Mouse (Mus musculus): ENCODE data around the gene Tmc3.

Tmc3 gene

DNA sequence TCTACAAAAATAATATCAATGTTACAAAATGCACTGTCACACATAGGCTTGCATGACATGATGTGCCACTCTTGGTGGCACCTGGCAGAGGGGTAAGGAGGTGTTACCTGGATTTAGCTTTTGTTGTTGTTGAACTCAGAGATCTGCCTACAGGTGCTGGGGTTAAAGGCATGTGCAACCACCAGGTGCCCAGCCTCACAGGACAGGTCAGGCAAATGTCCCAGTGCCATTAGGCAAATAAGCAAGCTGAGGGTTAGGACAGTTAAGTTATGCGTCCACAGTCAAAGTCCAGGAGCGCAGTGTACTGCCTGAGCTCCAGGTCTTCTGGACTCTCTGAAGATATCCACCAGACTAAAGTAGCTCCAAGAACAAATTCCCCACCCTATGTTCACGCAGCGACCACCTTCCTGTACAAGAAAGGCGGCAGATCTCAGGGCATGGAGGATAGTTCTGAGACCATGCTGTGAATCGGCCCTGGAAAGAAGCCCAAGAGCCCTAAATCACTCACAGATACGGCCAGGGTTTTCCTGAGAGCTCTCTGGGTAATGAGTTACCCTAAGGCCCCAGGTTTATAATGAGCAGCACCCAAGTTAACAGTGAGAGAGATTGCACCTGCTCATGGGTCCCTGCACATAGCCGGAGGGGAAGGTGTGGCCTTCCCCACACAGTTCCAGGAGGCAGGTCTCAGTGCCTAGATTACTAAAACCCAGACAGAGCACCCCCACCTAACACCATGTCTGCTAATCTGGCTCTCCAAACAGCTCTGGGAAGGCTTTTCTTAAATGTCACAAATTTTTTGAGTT is 53.3 kb downstream of the Tmc3 start:
- in situ Hi-C loops (cut with MboI, MseI) = loop anchor here (10.0 kb wide), 1 partner anchor 1393 kb away; no protein-coding TSS in a partner anchor

DNA sequence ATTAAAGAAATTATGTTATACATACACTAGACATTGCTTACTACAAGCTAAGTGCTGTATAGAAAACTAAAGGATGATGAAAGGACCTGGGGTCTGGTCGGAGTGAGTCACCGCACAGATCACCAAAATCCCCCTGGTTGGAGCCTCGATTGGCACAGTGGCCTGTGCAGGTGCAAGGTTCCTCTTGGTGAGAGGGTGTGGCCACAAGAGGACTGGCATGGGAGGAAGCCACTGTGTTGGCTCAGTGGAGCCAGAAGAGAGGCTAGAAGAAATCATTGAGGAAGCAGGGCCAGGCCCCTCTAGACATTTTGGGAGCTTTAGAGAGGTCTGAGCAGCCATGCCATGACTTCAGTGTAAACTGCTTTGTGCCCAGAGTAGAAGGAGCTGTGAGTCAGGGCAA is 54.4 kb downstream of the Tmc3 start:
- in situ Hi-C loops (cut with MboI, MseI) = loop anchor here (10.0 kb wide), 1 partner anchor 1394 kb away; no protein-coding TSS in a partner anchor

DNA sequence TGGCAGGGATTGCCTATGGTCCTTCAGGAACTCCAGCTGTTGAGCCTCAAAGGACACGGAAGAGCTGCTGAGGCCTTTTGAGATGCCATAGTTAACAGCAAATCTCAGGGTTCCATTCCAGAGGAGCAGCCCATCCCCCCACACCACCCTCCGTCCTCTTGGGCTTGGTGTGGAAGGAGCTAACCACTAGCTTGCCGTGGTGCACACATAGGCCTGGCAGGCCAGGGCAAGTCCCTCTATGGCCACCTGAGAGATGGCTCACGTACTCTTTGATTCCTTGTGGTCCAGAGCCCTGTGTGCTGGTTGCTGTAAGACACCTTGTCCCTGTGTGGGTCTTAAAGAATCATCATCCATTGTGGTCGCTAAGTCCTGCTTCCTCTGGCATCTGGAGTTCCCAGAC is 55.9 kb downstream of the Tmc3 start:
- in situ Hi-C loops (cut with MboI, MseI) = no loop called here

DNA sequence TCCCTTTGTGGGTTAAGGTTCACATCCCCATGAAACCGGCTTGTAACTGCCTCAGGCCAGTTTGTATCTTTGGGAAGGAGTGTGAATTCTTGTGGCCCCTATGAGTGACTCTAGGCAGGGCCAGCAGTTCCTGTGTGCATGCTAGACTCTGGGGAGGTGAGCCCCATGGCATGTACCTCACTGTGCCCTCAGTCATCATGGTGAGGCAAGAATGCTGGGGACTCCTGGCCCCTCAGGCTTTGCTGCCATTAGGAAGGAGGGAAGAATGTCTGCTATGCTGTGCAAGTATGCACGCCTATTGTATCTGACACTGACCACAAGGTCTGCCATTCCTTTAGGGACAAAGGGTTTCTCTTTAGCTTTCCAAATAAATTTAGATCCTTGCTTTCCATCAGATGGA is 56.4 kb downstream of the Tmc3 start:
- in situ Hi-C loops (cut with MboI, MseI) = no loop called here

DNA sequence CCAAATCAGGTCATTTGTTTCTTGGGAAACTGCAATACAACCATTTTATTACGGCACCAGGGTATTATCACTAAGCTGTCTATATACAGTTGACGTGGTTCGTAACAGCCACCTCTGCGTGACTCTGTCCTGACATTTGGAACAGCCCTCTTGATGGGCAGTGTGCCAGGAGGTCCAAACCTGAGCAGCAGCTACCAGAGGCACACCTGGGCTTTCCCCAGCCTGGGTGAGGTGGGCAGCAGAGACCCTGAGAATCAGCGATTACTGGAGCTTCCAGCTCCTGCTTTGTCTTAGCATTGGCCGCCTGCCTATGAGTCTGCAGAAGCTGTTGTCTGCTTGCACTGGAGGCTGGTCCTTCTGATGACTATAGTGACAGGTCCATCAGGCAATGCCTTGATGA is 58.9 kb downstream of the Tmc3 start:
- in situ Hi-C loops (cut with MboI, MseI) = no loop called here

DNA sequence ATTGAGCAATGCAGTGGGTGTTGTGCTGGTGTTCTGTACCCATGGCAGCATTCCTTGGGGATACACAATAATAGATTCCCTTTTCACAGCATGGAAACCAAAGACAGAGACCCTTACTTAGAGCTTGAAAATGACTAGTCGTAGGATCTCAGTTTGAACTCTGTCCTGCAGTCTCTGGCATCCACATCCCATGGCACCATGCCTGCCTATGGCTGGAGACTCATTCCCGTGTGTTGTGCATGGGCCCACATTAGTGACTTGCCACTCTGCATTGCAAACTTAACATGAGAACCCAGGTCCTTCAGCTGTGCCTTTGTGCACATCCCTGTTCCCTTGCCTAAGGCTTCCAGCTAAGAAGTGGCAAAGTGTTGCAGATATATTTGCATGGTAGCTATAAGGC is 60.0 kb downstream of the Tmc3 start:
- in situ Hi-C loops (cut with MboI, MseI) = no loop called here

DNA sequence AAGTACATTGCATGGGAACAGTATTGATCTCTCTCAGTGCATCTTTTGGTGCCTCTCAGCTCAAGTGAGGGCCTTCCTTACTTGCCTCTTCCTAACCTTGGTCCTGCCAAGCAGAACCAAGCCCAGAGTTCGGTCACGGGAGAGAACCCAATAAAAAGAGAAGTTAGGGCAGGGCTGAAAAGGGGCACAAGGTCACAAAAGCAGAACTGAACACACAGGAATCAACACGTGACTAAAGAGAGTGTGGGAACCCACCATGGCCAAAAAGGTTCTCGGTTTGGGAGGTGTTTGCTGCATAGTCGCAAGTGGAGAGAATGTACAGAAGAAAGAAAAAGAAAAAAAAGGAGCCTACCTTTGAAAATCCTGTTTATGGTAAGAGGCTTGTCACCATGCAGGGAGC is 60.7 kb downstream of the Tmc3 start:
- in situ Hi-C loops (cut with MboI, MseI) = no loop called here

DNA sequence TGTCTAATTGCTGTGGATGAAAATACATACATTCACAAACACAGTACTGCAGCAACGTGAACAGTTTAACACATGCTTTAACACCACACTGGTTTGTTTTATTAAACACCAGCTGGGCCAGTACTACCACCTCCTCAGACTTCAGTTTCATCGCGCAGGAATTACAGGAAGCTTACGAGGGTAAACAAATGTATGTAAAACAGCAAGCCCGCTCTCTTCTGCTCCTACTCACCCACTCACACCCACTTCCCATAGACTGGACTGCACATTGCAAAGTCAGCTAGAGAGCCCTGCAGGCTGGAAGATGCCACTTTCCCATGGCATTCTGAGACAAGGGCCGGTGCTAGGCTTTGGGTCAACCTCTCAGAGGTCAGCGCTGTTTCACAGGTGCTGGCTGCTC is 64.1 kb downstream of the Tmc3 start:
- in situ Hi-C loops (cut with MboI, MseI) = no loop called here

DNA sequence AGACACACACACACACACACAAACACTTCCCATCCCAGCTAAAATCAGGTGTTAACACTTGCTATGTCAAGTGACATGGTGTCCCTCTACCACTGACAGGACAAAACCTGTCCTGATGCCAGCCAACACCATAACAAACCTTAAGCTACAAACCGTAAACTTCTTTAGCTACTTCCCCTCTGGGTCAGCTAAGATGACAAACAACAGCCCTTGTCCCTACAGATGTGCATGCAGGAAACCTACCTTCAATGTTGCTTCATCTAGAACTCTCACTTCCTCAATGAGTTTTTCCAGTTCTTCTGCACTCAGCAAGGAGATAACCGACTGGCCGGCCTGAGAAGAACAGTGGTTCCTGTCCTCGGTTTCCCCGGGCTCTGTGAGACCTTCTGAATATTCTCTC is 65.9 kb downstream of the Tmc3 start:
- in situ Hi-C loops (cut with MboI, MseI) = loop anchor here (10.0 kb wide), 1 partner anchor 234 kb away; the partner anchor contains the start of genes Mesd and Tlnrd1

DNA sequence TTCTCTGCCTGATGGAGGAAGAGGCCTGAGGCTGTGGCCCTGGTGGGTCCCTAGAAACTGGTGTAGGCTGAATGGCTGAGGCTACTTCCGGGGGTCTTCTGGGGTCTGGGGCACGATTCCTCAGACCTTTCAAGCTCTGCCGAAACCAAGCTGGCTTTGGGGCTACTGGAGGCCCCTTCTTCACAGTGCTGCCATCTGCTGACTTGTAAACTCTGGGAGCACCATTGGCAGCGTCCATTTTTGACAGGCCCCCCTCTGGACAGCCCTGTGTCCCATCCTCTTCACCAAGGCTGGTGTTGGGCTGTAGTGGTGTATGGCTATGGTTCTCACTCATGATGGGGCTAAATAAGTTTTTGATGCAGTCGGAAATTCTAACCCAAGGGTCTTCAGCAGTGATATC is 67.8 kb downstream of the Tmc3 start:
- in situ Hi-C loops (cut with MboI, MseI) = loop anchor here (10.0 kb wide), 1 partner anchor 232 kb away; the partner anchor contains the start of genes Mesd and Tlnrd1

DNA sequence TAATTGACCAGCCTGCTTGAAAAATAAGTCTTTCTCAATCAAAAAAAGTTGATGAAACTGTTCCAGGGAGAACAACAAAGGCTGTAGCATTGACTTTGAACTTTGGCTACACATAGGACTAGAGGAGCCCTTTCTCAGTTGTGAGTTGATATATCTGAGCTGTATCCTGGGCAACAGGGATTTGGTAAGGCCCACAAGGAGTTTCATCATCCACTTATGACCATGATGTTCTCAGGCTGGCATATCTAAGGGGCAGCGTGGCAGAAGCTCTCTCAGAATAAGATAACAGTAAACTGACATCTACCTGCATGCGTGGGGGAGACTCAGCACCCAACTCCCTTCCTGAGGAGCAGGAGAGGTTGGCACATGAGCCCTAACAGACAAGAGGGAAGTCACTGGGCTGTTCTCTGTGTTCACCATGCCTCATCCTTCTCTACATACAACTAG is 68.9 kb downstream of the Tmc3 start:
- in situ Hi-C loops (cut with MboI, MseI) = loop anchor here (10.0 kb wide), 1 partner anchor 231 kb away; the partner anchor contains the start of genes Mesd and Tlnrd1

DNA sequence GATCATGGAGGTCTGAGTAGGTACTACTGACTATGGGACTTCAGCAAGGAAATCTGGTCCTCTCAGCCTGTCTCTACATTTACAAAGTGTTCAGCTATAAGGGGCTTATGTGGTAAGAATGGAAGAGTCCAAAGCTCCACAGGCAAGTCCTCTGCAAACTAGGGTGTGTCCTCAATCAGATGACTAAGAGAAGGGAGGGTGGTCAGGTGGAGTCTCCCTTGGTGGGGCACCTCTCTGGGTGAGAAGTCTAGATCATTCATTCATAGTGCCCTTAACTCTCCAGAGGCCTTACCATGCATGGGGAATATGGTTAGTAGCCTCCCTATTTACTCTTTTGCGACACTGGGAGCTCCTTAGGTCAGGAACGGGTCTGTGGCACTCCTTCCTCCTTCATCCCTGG is 69.5 kb downstream of the Tmc3 start:
- in situ Hi-C loops (cut with MboI, MseI) = loop anchor here (10.0 kb wide), 1 partner anchor 231 kb away; the partner anchor contains the start of genes Mesd and Tlnrd1

DNA sequence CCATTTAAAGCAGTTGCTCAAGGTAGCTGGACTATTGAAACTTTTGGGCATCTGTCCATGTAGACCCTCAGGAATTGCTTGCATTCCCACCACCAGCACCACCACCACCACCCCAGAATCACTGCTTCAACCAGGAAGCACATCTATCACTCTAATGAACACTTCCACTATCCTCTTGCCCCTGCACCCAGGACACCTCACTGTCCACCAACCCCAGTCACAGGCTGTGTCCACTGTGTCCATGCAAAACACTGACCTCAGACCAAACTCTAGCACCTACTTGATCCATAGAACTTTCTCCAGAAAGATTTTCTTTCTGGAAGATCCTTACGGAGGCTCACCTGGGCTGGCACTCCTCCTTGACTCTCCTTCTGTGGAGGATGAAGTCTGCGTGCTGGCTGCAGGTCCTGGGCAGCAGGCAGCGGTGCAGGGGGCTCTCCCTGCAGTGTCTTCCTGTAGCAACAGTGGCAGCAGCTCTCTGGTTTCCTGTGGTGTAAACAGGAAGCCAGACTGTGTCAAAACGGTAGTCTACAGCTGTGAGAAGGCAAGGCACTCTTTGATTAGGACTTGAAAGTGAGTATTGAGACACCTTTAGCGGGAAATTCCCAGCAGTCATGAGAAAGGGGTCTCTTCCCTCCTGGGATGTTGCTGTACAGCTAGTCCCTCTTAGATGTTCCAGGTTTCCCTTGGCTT is 70.4 kb downstream of the Tmc3 start:
- in situ Hi-C loops (cut with MboI, MseI) = loop anchor here (10.0 kb wide), 1 partner anchor 230 kb away; the partner anchor contains the start of genes Mesd and Tlnrd1

DNA sequence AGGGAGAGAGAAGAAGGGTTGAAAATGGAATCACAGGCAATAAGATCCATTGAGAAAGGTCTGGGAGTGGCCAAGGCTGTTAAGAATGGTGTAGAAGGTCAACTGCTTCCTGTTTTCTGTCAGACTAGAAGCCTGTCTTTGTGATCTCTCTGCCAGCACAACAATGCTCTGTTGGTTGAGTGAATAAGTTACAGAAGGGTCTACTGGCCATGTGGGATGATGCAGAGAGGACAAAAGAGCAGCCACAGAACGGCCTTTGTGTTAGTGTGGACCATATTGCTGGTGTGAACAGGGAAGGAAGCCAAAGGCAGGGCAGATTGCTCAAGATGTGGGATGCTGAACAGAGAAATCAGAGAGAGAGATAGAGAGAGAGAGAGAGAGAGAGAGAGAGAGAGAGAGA is 74.0 kb downstream of the Tmc3 start:
- in situ Hi-C loops (cut with MboI, MseI) = loop anchor here (10.0 kb wide), 1 partner anchor 226 kb away; the partner anchor contains the start of genes Mesd and Tlnrd1

DNA sequence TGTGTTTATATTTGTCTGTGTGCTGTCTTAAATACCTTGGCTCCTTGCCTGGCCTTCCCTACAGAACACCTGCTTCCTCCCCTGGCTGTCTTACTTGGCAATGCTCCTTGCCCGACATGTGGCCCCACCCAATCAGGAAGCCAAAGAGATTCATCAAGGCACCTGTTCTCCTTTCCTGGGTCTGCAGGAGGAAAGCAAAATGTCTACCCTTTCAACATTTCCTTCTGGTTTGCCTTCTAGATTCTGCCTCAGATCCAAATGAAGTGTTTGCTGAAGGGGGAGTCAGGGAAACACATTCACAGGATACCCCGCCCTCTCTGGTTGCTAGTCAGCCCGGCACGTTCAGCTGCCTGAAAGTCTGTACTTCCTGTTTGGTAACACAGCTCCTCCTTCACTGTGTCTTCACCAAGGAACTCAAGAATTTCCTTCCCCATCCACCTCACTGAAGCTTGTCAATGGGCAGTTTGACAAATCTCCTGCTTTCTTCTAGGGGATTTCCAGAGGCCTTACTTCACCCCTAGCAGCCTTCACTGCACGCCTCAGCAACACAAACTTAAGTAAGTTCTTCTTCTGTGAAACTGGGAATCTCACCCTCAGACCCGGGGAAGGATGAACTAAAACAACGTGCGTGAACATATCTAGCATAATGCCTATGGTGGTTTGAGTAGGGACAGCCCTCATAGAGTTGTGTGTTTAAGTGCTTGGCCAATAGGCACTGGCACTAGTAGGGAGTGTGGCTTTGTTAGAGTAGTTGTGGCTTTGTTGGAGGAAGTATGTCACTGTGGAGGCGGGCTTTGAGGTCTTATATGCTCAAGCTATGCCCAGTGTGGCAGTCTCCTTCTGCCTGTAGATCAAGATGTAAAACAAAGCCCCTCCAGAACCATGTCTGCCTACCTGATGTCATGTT is 74.7 kb downstream of the Tmc3 start:
- in situ Hi-C loops (cut with MboI, MseI) = loop anchor here (10.0 kb wide), 1 partner anchor 225 kb away; the partner anchor contains the start of genes Mesd and Tlnrd1

DNA sequence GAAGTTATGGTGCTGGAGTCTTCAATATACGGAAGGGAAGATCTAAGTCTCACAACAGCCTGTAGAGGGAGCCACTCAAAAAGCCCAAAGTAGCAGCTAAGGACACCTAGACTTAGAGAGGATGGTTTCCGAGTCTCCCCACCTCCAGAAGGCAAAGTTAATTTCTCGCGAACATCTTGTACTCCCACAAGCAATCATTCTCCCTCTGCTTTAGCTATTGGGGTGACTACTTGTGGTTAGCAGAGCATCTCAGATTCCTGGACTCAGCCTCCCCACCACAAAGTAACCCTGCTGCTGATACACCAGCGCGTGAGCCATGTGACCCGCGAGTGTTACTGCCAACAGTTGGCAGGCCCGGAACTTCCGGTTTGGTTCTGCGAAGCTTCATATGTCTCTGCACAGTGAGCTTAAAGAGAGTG is 75.6 kb downstream of the Tmc3 start:
- in situ Hi-C loops (cut with MboI, MseI) = no loop called here

DNA sequence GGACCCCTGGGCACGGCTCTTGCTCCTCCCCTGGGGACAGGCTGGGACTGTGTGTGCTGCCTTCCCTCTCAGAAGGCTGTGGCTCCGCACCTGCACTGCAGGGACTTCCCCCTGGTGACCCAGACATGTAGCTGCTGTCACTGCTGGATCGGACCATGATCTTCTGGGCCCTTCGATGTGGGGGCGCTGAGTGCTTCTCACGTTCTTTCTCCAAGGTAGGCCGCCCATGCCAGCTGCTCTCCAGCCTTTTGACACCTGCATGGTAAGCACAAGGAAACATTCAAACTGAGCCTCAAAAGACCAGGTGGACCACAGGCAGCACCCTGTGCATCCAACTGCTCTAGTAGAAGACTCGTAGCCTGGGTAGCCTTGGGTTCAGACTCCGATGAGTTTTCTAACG is 76.3 kb downstream of the Tmc3 start:
- in situ Hi-C loops (cut with MboI, MseI) = no loop called here

DNA sequence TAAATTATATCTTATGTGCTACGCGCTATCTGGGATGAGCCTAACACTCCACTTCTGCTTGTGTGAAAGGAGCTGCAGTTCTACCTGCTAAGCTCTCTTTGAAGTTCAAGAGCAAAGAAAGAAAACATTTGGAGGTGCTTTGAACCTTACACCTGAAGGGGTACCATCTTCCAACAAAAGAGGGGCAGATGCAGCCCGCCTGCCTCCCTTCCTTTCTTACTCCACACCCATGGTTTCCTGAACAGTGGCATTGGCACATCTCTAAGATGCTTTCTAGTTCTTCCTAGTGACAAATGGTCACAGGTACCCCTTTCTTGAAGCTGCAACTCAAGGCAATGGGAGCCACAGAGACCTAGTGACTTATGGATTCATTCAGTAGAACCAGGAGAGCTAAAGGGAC is 77.0 kb downstream of the Tmc3 start:
- in situ Hi-C loops (cut with MboI, MseI) = no loop called here

DNA sequence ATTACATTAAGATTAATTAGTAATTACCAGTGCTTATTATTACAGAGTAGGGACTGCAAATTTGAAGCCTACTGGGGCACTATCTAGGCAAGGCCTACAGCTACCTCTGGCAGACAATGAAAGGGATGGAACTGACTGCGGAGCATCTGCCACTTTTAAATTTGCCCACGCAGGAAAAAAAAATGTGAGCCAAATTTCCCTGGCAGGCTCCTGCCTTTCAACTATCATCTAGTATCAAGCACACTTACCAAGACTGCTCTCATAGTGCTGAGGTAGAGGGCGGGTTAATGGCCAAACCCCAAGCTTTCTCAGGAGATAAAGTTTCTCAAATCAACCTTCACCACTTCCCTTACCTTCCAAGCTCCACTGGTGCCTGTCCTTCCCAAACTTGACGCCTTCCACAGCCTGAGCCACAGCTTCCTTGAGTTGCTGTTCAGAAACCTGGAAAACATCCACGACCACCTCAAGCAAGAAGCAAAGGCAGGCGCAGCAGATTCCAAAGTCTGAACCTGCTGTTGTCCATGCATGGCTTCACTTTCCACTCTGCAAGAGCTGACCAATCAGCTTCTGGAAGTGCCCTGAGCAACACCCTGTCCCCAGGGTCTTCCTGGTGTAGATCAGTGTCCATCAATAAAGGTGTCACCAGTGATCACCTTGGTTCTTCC is 78.1 kb downstream of the Tmc3 start:
- in situ Hi-C loops (cut with MboI, MseI) = no loop called here

DNA sequence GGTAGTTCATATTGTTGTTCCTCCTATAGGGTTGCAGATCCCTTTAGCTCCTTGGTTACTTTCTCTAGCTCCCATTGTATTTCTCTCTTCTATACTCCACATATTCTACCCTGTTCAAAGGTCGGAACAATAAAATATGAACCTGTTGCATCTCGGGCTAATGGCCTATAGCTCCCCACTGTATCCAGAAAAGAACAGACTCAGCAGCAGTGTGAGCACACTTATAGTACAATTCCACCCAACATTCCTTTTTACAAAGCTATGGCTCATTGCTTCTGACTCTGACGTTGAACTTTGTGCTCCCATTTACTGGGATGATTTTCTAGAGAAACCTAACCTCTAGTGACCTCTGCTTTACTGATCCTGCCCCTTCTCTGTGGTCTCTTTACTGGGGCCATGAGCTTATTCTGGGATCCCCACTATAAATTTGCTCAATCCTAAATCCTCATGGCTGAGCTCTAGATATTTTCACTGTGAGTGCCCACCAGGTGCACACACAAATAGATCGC is 81.4 kb downstream of the Tmc3 start:
- in situ Hi-C loops (cut with MboI, MseI) = loop anchor here (5.0 kb wide), 2 partner anchors 39 to 99 kb away; no protein-coding TSS in a partner anchor

All from T-helper 1 cell (primary cell).